Mouse (Mus musculus): Measurements from ENCODE around the gene Ddx23. TPM values are rescaled to one million over a fixed set of nuclear protein-coding genes. Genes with fewer than 3 reads are reported as not detected.
A peak's percentile ranks its signal among the peaks of the same experiment; 100 is the strongest.

Gene Ddx23
- polyA plus RNA-seq, 1 experiment: 31.8 TPM

DNA sequence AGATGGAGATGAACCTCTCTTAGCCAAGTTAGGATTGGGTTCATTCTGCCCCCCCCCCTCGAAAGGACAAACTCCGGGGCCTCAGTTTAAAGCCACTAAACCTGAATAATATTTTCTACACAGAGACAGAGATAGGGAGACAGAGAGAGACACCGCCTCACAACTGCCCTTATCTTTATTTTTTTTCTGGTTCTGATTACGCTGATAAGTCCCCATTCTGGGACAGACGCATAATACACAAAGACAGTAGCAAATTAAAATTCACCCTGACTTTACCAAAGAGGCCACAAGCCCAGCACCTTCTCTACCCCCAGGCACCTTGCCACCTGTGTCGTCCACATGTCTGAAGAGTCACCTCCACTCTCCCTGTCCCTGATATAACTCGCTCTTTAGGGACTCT lies 18.9 kb upstream of the Ddx23 start:
- DNase-seq (ENCODE audit: low read depth in 1 of 2, low spot score in 2 of 2): no peak
- WGBS: 89% methylated on average over 7 of the region's 7 CpGs
- no peak for TF ChIP-seq POLR2A (IDR thresholded peaks at IDR 0.05; ENCODE audit: low read depth, low read length)
- no peak for TF ChIP-seq CTCF (IDR thresholded peaks at IDR 0.05; ENCODE audit: extremely low read depth, insufficient read depth, insufficient read length, insufficient replicate concordance)
- Histone ChIP-seq H3K4me3 (ENCODE audit: extremely low read depth, insufficient read depth, insufficient read length) (no peak overlapping the region), H3K27me3 (ENCODE audit: control insufficient read depth, insufficient read depth, low read length) (no peaks in the 10 kb centered on the region; the same call in 1 of the 2 replicates), H3K27ac (ENCODE audit: insufficient read depth, low read length) (no peak overlapping the region), H3K36me3 (ENCODE audit: control insufficient read depth, insufficient read depth, low read length) (no peaks in the 10 kb centered on the region), H3K4me1 (ENCODE audit: control insufficient read depth, insufficient read depth, insufficient read length) (peaks cover 5% of the 10 kb centered on the region; the same call in 1 of the 2 replicates)

DNA sequence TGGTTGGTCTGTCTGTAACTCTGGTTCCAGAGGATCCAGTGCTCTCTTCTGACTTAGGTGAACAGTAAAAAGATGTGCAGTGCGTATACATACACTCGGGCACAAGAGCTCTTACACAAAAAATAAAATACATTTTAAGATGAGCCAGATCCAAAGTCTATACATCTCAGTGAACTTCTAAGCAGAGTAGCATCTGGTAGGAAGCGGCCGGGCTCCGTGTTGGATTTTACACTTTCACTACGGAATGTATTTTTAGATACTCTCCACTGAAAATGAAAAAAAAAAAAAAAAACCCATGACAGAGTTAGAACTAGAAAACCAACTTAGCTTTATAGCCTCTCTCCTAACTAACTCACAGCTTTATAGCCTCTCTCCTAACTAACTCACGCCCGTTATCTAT lies 18.0 kb upstream of the Ddx23 start:
- TF ChIP-seq CTCF (IDR thresholded peaks at IDR 0.05; ENCODE audit: extremely low read depth, insufficient read depth, insufficient read length, insufficient replicate concordance) (no peak), POLR2A (IDR thresholded peaks at IDR 0.05; ENCODE audit: low read depth, low read length) (no peak)
- H3K27me3 ChIP-seq (ENCODE audit: control insufficient read depth, insufficient read depth, low read length): no peaks in the 10 kb centered on the region; the same call in none of the 2 replicates
- H3K4me1 ChIP-seq (ENCODE audit: control insufficient read depth, insufficient read depth, insufficient read length): peaks cover 5% of the 10 kb centered on the region; the same call in 1 of the 2 replicates
- DNase-seq (ENCODE audit: low read depth in 1 of 2, low spot score in 2 of 2): no peak
- WGBS: 88% methylated on average over 8 of the region's 8 CpGs
- H3K36me3 ChIP-seq (ENCODE audit: control insufficient read depth, insufficient read depth, low read length): no peaks in the 10 kb centered on the region
- H3K4me3 ChIP-seq (ENCODE audit: extremely low read depth, insufficient read depth, insufficient read length): no peak overlapping the region
- H3K27ac ChIP-seq (ENCODE audit: insufficient read depth, low read length): no peak overlapping the region

DNA sequence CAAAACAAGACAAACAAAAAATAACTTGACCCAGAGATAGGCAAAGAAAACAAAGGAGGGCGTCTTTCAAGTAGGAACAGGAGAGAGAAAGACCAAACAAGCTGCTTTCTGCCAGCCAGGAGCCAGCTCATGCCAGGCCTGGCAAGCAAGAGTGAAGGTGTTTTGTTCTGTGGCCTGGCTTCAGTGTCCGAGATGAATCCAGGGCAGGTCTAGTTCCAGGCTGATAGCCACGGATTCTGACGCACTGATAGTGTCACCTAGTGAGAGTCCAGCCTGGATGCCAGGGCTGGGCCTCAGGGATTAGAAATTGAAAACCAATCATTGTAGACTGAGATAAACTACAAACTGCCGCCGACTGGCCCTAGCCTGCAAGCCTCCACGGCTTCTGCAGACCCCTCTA lies 15.3 kb upstream of the Ddx23 start:
- no peak for DNase-seq (ENCODE audit: low read depth in 1 of 2, low spot score in 2 of 2)
- 88% methylated on average over 7 of the region's 7 CpGs for WGBS

DNA sequence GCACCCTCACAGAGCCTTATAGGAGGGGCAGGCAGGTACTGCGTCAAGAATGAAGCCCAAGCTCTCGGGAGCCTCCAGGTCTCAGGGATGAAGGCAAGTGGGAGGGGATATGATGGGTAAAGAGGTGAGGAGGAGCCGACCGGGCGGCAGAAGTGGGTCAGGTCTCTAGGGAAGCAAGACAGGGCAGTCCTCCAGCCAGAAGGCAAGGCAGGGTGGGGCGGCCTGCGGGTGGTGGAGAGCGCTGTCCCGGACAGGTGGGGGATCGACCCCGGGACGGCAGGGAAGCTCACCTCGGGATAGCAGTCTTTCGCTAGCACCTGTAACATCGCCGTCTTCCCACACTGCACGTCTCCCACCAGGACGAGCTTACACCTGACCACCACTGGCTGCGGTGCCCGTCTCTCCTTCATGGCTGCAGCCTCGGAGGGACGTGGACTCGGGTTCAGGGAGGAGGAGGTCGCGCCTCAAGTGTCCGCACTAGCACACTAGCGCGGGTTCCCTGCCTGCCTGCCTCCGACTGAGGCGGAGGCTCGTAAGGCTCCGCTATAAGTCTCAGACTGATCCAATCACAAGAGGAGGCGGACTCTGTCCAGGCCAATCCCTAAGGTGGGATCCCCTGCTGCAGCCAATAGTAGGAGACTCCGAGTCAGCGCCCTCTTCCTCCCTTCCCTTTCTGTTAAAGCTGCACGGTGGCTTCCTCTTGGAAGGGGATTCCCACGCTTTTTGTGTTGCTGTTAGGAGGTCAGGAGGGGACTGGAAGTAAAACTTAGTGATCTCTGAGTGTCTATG lies 14.4 kb upstream of the Ddx23 start, which contains the start of gene Rnd1:
Rnd1 (minus strand) TSS at position 522 of the 789 bp plus-strand sequence.
- WGBS: 1% methylated on average over 36 of the region's 37 CpGs
- Histone ChIP-seq H3K4me1 (ENCODE audit: control insufficient read depth, insufficient read depth, insufficient read length) (peaks cover 5% of the 10 kb centered on the region; the same call in 1 of the 2 replicates), H3K27ac (ENCODE audit: insufficient read depth, low read length) (no peak within 1 kb of the TSS), H3K36me3 (ENCODE audit: control insufficient read depth, insufficient read depth, low read length) (no peaks in the 10 kb centered on the region), H3K4me3 (ENCODE audit: extremely low read depth, insufficient read depth, insufficient read length) (peak within 1 kb of the TSS; percentile 57), H3K27me3 (ENCODE audit: control insufficient read depth, insufficient read depth, low read length) (no peaks in the 10 kb centered on the region; the same call in none of the 2 replicates)
- no peak for TF ChIP-seq CTCF (IDR thresholded peaks at IDR 0.05; ENCODE audit: extremely low read depth, insufficient read depth, insufficient read length, insufficient replicate concordance)
- TF ChIP-seq POLR2A (IDR thresholded peaks at IDR 0.05; ENCODE audit: low read depth, low read length): peak; percentile 85
- DNase-seq (ENCODE audit: low read depth in 1 of 2, low spot score in 2 of 2): peak; percentile 26 to 55

More for the DNA sequence above, 15.3 kb upstream of the Ddx23 start:
- Histone ChIP-seq H3K27me3 (ENCODE audit: control insufficient read depth, insufficient read depth, low read length) (no peaks in the 10 kb centered on the region; the same call in none of the 2 replicates), H3K4me1 (ENCODE audit: control insufficient read depth, insufficient read depth, insufficient read length) (peaks cover 5% of the 10 kb centered on the region; the same call in 1 of the 2 replicates), H3K4me3 (ENCODE audit: extremely low read depth, insufficient read depth, insufficient read length) (no peak overlapping the region), H3K27ac (ENCODE audit: insufficient read depth, low read length) (no peak overlapping the region), H3K36me3 (ENCODE audit: control insufficient read depth, insufficient read depth, low read length) (no peaks in the 10 kb centered on the region)
- TF ChIP-seq POLR2A (IDR thresholded peaks at IDR 0.05; ENCODE audit: low read depth, low read length): no peak

DNA sequence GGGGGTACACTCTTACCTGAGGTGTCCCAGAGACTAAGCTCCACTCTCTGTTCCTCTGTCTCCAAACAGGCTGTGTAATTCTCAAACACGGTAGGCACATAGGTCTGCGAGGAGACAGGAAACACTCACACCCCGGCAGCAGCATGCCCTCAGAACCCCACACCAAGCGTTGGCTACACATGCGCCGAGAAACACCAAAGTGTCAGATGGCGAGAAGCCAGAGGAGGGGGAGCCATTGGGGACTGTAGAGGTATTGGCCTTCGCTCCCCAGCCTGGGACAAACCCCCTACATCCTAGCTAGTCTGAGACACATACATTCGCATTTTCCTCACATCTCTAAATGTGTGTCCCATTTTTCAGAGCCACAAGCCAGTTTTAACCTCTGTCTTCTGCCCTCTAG lies 13.8 kb upstream of the Ddx23 start:
- Histone ChIP-seq H3K36me3 (ENCODE audit: control insufficient read depth, insufficient read depth, low read length) (no peaks in the 10 kb centered on the region), H3K4me1 (ENCODE audit: control insufficient read depth, insufficient read depth, insufficient read length) (peaks cover 5% of the 10 kb centered on the region; the same call in 1 of the 2 replicates), H3K27ac (ENCODE audit: insufficient read depth, low read length) (no peak overlapping the region), H3K27me3 (ENCODE audit: control insufficient read depth, insufficient read depth, low read length) (no peaks in the 10 kb centered on the region; the same call in none of the 2 replicates), H3K4me3 (ENCODE audit: extremely low read depth, insufficient read depth, insufficient read length) (0 out of 2 replicates have a peak overlapping the region, but pooled peaks have one; percentile 12)
- DNase-seq (ENCODE audit: low read depth in 1 of 2, low spot score in 2 of 2): no peak
- TF ChIP-seq POLR2A (IDR thresholded peaks at IDR 0.05; ENCODE audit: low read depth, low read length) (no peak), CTCF (IDR thresholded peaks at IDR 0.05; ENCODE audit: extremely low read depth, insufficient read depth, insufficient read length, insufficient replicate concordance) (no peak)
- WGBS: 2% methylated on average over 9 of the region's 9 CpGs

DNA sequence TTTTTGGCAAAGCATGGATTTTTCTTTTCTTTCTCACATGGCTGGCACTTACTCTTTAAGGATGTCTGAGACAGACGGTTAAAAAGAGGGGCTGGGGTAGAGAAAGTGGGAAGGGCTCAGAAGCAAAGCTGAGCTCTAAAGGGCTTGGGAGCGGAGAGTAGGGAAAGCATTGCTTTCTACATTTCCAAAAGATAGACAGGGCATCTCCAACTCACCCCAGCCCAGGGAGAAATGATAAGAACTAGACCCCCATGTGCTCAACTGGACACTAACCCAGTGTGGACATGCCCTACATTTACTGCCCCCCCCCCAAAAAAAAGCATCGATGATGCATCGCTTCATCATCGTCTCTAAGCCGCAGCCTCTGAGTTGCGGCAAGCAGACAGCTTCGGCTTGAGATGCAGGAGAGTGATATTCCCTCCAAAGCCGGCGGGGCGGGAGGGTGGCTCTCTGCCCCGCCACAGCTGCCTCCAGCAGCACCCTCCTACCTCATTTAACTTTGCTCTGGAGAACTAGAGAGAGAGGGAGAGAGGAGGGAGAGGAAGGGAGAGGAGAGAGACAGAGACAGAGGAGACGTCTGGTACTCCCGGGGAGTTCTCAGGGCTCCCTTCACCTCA lies 13.0 kb upstream of the Ddx23 start:
- 15% methylated on average over 14 of the region's 14 CpGs for WGBS
- TF ChIP-seq CTCF (IDR thresholded peaks at IDR 0.05; ENCODE audit: extremely low read depth, insufficient read depth, insufficient read length, insufficient replicate concordance): no peak
- TF ChIP-seq POLR2A (IDR thresholded peaks at IDR 0.05; ENCODE audit: low read depth, low read length): no peak
- DNase-seq (ENCODE audit: low read depth in 1 of 2, low spot score in 2 of 2): no peak
- Histone ChIP-seq H3K36me3 (ENCODE audit: control insufficient read depth, insufficient read depth, low read length) (no peaks in the 10 kb centered on the region), H3K27ac (ENCODE audit: insufficient read depth, low read length) (no peak overlapping the region), H3K27me3 (ENCODE audit: control insufficient read depth, insufficient read depth, low read length) (no peaks in the 10 kb centered on the region; the same call in none of the 2 replicates), H3K4me3 (ENCODE audit: extremely low read depth, insufficient read depth, insufficient read length) (no peak overlapping the region), H3K4me1 (ENCODE audit: control insufficient read depth, insufficient read depth, insufficient read length) (peaks cover 5% of the 10 kb centered on the region; the same call in 1 of the 2 replicates)

Measured in spleen, adult 2 months (tissue).